Mouse (Mus musculus) embryonic facial prominence, embryonic 11.5 days (tissue): ENCODE measurements around the gene Mybbp1a. TPM values are rescaled to one million over a fixed set of nuclear protein-coding genes. Genes with fewer than 3 reads are reported as not detected.
"Not testable (repeated sequence)": the region's sequence is repeated elsewhere in the genome, so short reads cannot be mapped to it uniquely, and the experiment has no call there.

ENCODE experiments used
- ATAC-seq: fragments of 200-750 bp; cut with Nextera tagmentation; replicated peaks from 2 replicates; pipeline ENCODE4 v1.8.0; 2017; ENCODE audit warnings: low read depth; ENCODE audit not compliant: insufficient number of reproducible peaks, low FRiP score, low TSS enrichment
- DNase-seq: peaks from one replicate; pipeline ENCODE4 v3.0.0-alpha.2; 2015; ENCODE audit warnings: low spot score
- H3K27ac ChIP-seq: fragments of 300-500 bp; sonication (generic); replicated peaks from 2 replicates; pipeline ENCODE4 v1.5.1; 2014; ENCODE audit warnings: mild to moderate bottlenecking, low read depth, low read length, control low read depth
- H3K27me3 ChIP-seq: fragments of 300-500 bp; sonication (generic); 2 replicates; pipeline ENCODE4 v1.6.1; 2014; ENCODE audit warnings: mild to moderate bottlenecking, low read length, moderate library complexity, mixed read lengths; ENCODE audit not compliant: control insufficient read depth, insufficient read depth
- H3K36me3 ChIP-seq: fragments of 300-500 bp; sonication (generic); replicated peaks from 2 replicates; pipeline ENCODE4 v1.6.1; 2014; ENCODE audit warnings: low read depth, mild to moderate bottlenecking, low read length, moderate library complexity, mixed read lengths; ENCODE audit not compliant: control insufficient read depth, insufficient read depth
- H3K4me1 ChIP-seq: fragments of 300-500 bp; sonication (generic); 2 replicates; pipeline ENCODE4 v1.6.1; 2014; ENCODE audit warnings: low read length, mixed read lengths; ENCODE audit not compliant: control insufficient read depth, insufficient read depth
- H3K4me2 ChIP-seq: fragments of 300-500 bp; sonication (generic); 2 replicates; pipeline ENCODE4 v1.6.1; 2014; ENCODE audit warnings: low read depth, mild to moderate bottlenecking, control low read depth, low read length, moderate library complexity
- H3K4me3 ChIP-seq: fragments of 300-500 bp; sonication (generic); 2 replicates; pipeline ENCODE4 v1.5.1; 2014; ENCODE audit warnings: low read depth, low read length, control low read depth
- H3K9ac ChIP-seq: fragments of 300-500 bp; sonication (generic); replicated peaks from 2 replicates; pipeline ENCODE4 v1.6.1; 2014; ENCODE audit warnings: mild to moderate bottlenecking, control low read depth, low read length
- H3K9me3 ChIP-seq: fragments of 300-500 bp; sonication (generic); replicated peaks from 2 replicates; pipeline ENCODE4 v1.6.1; 2016; ENCODE audit warnings: mild to moderate bottlenecking, low read length, inconsistent platforms, mixed read lengths; ENCODE audit not compliant: control insufficient read depth
- WGBS: fragments of 180-500 bp; shearing (Covaris S2); extraction: QIAGEN DNeasy Blood & Tissue Kit; methylation state at CpG from one replicate; pipeline ENCODE4 v1.1.7; 2014; 5-methylcytosine and 5-hydroxymethylcytosine counted together
- polyA plus RNA-seq: library from polyadenylated mRNA; unstranded; fragments of >200 nt; fragmentation: Nextera tagmentation; extraction: Ambion mirVana; gene quantifications from 2 replicates; pipeline ENCODE4 v1.2.1, GENCODE M21; 2014

Mybbp1a gene
- polyA plus RNA-seq, 1 experiment from 2014 or later: 191 TPM

- Histone ChIP-seq H3K36me3 (no peaks in the 10 kb centered on the region), H3K27me3 (no peaks in the 10 kb centered on the region), H3K9ac (no peak overlapping the region), H3K4me1 (no peaks in the 10 kb centered on the region; the same call in 1 of the 2 replicates), H3K4me3 (no peak overlapping the region), H3K4me2 (no peak overlapping the region), H3K9me3 (no peaks in the 10 kb centered on the region), H3K27ac (no peak overlapping the region)
- WGBS: 83% methylated on average over 16 of the region's 16 CpGs
- ATAC-seq (no peak), DNase-seq (no peak)
Measured at GRCm38 (mm10) chr11:72436756-72437650, 4.2 kb upstream of the Mybbp1a start.

- DNase-seq: no peak
- no peak for ATAC-seq
- 72% methylated on average over 4 of the region's 4 CpGs for WGBS
Measured at GRCm38 (mm10) chr11:72438411-72438810, 2.7 kb upstream of the Mybbp1a start.

GRCm38 (mm10) chr11:72440597-72440964 lies 574 bp upstream of the Mybbp1a start:
- H3K4me3 ChIP-seq: peak overlapping the region; percentile 89
- peak overlapping the region; percentile 36 for H3K4me2 ChIP-seq
- ATAC-seq, DNase-seq, H3K9me3 ChIP-seq, H3K4me1 ChIP-seq, H3K27me3 ChIP-seq: not testable (repeated sequence)
- H3K9ac ChIP-seq: peak overlapping the region; percentile 90
- peaks cover 13% of the 10 kb centered on the region for H3K36me3 ChIP-seq
- 50% methylated on average over 6 of the region's 6 CpGs for WGBS
- H3K27ac ChIP-seq: peak overlapping the region; percentile 53; the same call in 1 of the 2 replicates

More at GRCm38 (mm10) chr11:72438411-72438810, 2.7 kb upstream of the Mybbp1a start:
- Histone ChIP-seq H3K27me3 (no peaks in the 10 kb centered on the region), H3K36me3 (no peaks in the 10 kb centered on the region), H3K9ac (no peak overlapping the region), H3K4me3 (no peak overlapping the region), H3K27ac (no peak overlapping the region), H3K9me3 (no peaks in the 10 kb centered on the region), H3K4me2 (no peak overlapping the region), H3K4me1 (no peaks in the 10 kb centered on the region; the same call in 1 of the 2 replicates)

- no peaks in the 10 kb centered on the region for H3K27me3 ChIP-seq
- ATAC-seq (no peak), DNase-seq (peak; percentile 61)
- H3K9me3 ChIP-seq: no peaks in the 10 kb centered on the region
- H3K36me3 ChIP-seq: peaks cover 35% of the 10 kb centered on the region
- no peaks in the 10 kb centered on the region; the same call in 1 of the 2 replicates for H3K4me1 ChIP-seq
- no peak overlapping the region for H3K9ac ChIP-seq
- H3K4me3 ChIP-seq: no peak overlapping the region
- WGBS: 84% methylated on average over 6 of the region's 6 CpGs
- H3K27ac ChIP-seq: no peak overlapping the region
- no peak overlapping the region for H3K4me2 ChIP-seq
Measured at GRCm38 (mm10) chr11:72446311-72447105, 5.4 kb downstream of the Mybbp1a start.

- Histone ChIP-seq H3K27ac (no peak overlapping the region), H3K27me3 (no peaks in the 10 kb centered on the region), H3K4me3 (no peak overlapping the region), H3K9ac (no peak overlapping the region), H3K4me2 (no peak overlapping the region), H3K4me1 (no peaks in the 10 kb centered on the region), H3K9me3 (no peaks in the 10 kb centered on the region), H3K36me3 (peaks cover 35% of the 10 kb centered on the region)
- 92% methylated on average over 8 of the region's 8 CpGs for WGBS
- no peak for ATAC-seq
- DNase-seq: no peak
Measured at GRCm38 (mm10) chr11:72447475-72447874, 6.3 kb downstream of the Mybbp1a start.

GRCm38 (mm10) chr11:72452140-72452665 lies 11.0 kb downstream of the Mybbp1a start:
- ATAC-seq (no peak), DNase-seq (no peak)
- H3K4me1 ChIP-seq: no peaks in the 10 kb centered on the region
- no peak overlapping the region for H3K27ac ChIP-seq
- no peak overlapping the region for H3K4me2 ChIP-seq
- WGBS: 84% methylated on average over 3 of the region's 3 CpGs
- no peak overlapping the region for H3K4me3 ChIP-seq
- H3K27me3 ChIP-seq: no peaks in the 10 kb centered on the region
- no peak overlapping the region for H3K9ac ChIP-seq
- H3K9me3 ChIP-seq: no peaks in the 10 kb centered on the region
- peaks cover 22% of the 10 kb centered on the region for H3K36me3 ChIP-seq

GRCm38 (mm10) chr11:72453105-72453953 lies 12.2 kb downstream of the Mybbp1a start:
- ATAC-seq (no peak), DNase-seq (no peak)
- Histone ChIP-seq H3K4me2 (no peak overlapping the region), H3K4me3 (no peak overlapping the region), H3K9me3 (no peaks in the 10 kb centered on the region), H3K27me3 (no peaks in the 10 kb centered on the region), H3K27ac (no peak overlapping the region), H3K4me1 (no peaks in the 10 kb centered on the region), H3K9ac (no peak overlapping the region), H3K36me3 (peaks cover 18% of the 10 kb centered on the region)
- 54% methylated on average over 15 of the region's 15 CpGs for WGBS
